Mouse (Mus musculus) neutrophil, adult 59 days (primary cell): Measurements from ENCODE around the gene Lbp. TPM values are rescaled to one million over a fixed set of nuclear protein-coding genes. Genes with fewer than 3 reads are reported as not detected.

Experiments used
- total RNA-seq, 2 experiments: library from RNA; stranded (reverse); gene quantifications; 1 replicate in 1 of 2; 2 replicates in 1 of 2; pipeline ENCODE4 v1.2.4; 2023

Lbp gene
- total RNA-seq = 10 to 100 TPM; 47.6 to 63.5 TPM

GRCm38 (mm10) chr2:158305948-158306695 lies at the start of gene Lbp:
Lbp (plus strand) TSS chr2:158306493.

GRCm38 (mm10) chr2:158258005-158258418 lies 48.3 kb upstream of the Lbp start, which contains the start of gene Bpi:
Bpi (plus strand) TSS chr2:158258094.

GRCm38 (mm10) chr2:158375443-158376122 lies 69.3 kb downstream of the Lbp start, which contains the start of gene Snhg11:
Snhg11 (plus strand) TSS chr2:158375638.

Other genes starting within 250 kb of the Lbp start
- gene Tgm2, start 160.1 kb upstream of the Lbp start, total RNA-seq = 10 to 100 TPM; 15.3 to 19.2 TPM
- gene D630003M21Rik, start 77.3 kb upstream of the Lbp start, total RNA-seq = not detected
- not detected for gene Bpi, start 48.4 kb upstream of the Lbp start, total RNA-seq
- gene Snhg11, start 69.1 kb downstream of the Lbp start, total RNA-seq = under 1 TPM in 1 of 2 experiments, not detected in 1; 0.07 TPM
- gene Ralgapb, start 103.4 kb downstream of the Lbp start, total RNA-seq = 10 to 100 TPM; 45.2 to 50.3 TPM
- gene Adig, start 196.1 kb downstream of the Lbp start, total RNA-seq = not detected
- not detected for gene Arhgap40, start 206.3 kb downstream of the Lbp start, total RNA-seq